Mouse (Mus musculus): ENCODE results near the gene Alkbh8.
"Not testable (repeated sequence)": the region's sequence is repeated elsewhere in the genome, so short reads cannot be mapped to it uniquely, and the experiment has no call there.

Alkbh8 gene

DNA sequence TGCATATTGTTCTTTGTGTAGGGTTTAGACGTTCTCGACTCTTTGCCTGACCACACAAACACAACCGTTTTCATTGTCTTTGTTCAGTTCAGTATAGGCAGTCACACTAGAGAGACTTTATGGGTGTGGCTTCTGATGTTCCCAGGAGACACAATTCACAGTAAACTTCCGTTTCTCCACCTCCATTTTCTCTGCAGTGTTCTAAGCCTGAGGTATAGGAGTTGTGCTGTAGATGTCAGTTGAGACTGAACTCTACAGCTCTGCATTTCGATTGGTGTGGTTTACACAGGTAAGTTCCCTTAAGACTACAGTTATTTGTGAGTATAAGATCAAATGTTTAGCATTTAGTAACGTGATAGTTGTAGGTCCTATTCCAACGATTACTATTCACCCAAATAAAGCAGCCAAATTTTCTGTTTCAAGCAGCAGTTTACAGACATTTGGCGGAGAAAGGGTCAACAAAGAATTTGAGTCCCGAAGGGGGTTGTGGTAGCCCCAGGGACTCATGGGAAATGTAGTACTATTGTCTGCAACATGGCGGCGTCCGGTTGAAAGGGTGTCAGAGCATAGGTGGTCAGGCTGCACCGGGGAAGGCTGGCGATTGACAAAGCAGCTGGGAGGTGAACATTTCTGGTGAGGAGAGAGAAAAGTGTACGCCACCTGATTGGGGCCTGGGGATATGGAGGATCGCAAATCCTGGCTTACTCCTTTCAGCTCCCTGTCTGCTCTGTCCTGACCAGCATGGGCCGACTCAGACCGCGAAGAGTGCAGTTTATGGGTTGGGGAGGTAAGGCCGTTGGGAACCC is at the start of gene Alkbh8:
Gene Alkbh8, plus strand, starts transcription at position 179 of the 806 bp plus-strand sequence.
- DNase-seq (ENCODE audit: low read depth, low spot score): peak; percentile 53

DNA sequence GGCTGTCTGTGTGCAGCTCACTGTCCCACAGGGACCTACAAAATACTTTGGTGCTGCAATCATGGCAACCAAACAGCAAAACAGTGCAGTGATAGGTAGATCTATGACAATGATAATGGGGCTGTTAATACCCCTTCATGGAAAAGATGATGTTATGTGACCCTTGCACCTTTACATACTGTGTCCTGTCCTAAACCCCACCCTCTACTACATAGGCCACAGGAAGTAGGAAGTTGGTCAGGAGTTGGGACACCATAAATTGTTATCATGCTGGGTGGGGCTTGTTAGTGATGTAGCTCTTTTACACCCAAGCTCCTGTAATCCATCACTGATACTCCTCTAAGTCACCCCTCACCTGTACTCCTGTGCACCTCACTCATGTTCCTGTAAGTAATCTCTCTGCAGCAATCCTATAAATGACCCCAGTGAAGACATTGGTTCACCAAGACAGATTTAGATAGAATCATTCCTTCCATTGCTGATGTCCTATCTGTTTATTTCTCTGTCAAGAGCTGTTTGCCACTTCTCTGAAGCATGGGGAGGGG is 25.6 kb upstream of the Alkbh8 start:
- no peak for DNase-seq (ENCODE audit: low read depth, low spot score)

DNA sequence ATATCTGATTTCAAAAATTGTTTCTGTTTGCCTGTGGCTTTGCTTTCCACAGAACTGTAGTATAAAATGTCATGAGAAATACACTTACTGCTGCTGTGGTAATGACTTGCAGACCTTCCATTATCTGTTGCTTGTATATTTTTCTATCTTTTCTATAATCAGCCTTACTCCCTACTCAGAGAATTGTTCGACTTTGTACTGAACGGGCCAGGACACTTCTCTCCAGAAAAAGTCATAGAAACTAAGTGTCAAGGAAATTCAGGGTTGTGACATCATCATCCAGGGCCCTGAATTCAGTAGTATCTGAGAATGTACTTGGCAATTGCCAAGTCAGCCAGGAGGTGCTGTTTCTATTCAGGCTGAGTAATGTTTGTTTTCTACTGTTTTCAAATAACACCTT is 24.9 kb upstream of the Alkbh8 start:
- no peak for DNase-seq (ENCODE audit: low read depth, low spot score)

DNA sequence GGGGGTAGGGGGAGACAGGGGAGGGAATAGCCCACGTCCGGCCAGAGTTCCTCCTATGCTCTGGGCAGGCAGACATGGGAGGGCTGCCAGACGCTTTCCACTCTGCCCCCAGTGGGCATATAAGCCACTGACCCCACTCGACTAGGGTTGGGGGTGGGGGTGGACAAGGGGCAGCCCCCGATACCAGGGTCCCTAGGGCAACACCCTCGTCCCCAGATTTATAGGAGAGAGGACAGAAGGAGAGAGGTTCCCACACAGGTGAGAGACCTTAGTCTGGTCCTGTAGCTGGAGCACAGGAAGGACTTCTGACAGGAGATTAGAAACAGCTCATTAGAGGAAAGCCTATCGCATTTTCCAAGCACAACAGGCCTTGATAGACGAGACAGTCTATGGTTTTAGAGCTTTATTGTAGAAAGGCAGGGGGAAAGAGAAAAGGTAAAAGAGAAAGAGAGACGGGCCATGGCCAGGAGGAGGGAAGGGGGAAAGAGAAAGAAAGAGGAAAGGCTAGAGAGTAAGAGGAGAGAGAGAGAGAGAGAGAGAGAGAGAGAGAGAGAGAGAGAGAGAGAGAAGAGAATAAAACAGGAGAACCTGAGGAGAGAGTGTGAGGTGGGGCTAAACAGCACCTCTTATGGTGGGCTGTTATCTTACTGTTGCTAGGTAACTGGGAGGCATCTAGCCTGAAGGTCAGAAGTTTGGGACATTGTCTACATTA is 7.4 kb upstream of the Alkbh8 start:
- DNase-seq (ENCODE audit: low read depth, low spot score): not testable (repeated sequence)

DNA sequence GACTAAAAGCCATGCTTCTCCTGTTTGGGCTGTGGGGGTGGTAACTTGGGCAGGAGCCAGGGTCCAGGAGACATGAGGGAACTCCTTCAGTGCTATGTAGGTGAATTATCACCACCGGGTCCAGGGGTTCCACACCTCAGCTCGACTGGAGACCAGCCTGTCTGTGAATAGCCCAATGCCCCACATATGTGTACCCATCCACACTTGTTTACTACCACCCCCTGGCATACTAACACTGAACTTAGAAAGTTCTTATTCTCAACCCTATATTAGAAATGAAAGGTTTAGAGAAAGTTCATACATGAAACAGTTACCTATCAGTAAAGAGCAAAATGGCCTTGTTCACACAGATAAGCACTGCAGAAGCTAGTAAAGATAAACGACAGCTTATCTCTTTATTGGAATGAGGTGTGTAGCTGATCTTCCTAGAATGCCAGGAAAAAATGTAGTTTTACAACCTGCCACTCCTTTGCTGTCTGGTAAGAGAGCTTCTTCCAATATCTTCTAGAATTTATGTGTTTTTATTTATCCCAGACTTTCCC is 6.8 kb upstream of the Alkbh8 start:
- DNase-seq (ENCODE audit: low read depth, low spot score): no peak

DNA sequence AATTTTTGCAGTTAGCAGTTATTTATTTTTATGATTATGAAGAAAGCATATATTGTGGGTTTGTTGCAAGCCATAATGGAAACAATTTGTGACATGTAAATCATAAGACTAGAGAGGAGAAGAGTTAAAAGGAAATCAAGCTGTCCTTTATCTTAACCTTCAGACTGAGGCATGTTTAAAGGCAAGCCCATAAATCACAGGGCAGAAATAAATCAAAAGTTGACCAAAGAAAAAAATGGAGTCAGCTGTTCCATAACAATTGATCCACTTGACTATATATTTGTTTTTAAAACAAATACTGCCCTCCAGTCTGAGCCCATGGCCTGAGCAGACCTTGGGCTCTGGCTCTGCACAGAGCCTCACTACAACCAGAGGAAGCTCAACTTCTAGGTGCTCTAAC is 4.6 kb upstream of the Alkbh8 start:
- no peak for DNase-seq (ENCODE audit: low read depth, low spot score)

DNA sequence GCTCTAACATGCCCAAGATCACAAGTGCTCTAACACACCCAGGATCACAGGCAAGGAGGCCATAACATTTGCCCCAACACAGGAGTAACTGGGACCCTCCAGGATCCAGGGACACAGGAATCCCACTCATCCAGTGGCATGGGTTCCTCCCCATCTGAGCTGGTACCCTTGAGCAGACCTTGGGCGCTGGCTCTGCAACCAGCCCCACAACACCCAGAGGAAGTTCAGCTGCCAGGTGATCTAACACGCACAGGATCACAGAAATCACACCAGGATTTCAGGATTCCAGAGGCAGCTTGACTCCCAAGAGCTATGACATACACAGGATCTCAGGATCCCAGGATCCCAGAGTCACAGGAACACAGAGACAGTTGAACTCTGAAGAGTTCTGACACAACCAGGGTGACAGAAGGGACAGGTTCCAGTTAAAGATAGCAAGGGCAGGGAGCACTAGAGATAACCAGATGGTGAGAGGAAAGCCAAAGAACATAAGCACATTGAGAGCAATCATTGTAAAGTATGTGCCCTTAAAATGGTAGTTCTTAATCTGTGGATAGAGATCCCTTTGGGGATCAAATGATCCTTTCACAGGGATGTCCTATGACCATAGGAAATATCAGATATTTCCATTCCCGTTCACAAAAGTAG is 4.1 kb upstream of the Alkbh8 start:
- no peak for DNase-seq (ENCODE audit: low read depth, low spot score)

DNA sequence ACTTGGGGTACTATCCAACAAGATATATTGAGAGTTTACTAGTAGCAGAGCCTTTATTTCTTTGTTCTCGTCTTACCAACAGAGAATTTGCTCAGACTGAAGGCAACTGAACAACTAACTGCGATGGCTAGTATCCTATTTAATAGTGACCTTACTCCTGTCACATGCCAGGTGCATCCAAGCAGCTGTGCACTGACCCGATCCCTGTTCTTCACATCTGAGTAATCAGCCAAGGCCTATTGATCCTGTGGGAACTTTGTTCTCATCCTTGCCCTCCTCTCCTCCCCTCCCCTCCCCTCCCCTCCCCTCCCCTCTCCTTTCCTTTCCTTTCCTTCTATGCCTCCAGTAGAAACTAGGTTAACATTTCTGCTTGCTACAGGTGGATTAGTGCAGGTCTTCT is 1.7 kb downstream of the Alkbh8 start:
- no peak for DNase-seq (ENCODE audit: low read depth, low spot score)

DNA sequence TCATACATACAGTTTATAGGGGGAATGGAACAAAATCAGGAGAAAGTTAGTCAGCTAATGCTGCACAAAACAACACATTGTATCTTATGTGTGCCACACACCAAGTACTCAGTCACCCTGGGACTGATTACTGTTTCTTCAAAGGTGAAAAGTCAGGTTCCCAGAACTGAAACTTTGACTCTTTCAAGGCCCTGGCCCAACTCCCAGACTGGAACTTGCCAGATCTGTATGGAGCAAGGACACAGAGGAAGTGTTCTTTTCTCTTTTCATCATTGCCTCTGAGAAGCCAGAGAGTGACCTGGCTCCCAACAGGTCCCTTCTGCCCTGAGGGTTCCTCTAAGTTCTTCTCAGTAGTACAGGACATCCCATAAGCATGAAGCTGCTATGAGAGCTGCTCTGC is 10.2 kb downstream of the Alkbh8 start:
- DNase-seq (ENCODE audit: low read depth, low spot score): no peak

DNA sequence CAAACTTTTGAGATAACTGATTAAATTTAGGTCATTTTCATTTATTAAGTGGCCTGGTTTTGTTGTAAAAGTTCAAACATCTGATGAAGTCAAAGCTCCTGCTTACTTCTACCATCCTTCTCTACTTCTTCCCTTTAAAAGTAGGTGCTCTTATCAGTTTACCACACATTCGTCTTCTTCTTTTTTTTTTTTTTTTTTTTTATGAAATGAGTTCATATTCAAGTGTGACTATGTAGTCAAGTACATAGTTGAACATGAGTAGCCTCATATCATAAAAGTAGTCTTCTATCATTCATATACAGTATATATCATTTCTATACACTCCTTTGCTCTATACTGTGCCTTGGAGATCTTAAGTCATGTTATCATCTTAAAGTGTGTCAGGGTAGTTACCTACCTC is 11.0 kb downstream of the Alkbh8 start:
- DNase-seq (ENCODE audit: low read depth, low spot score): no peak

DNA sequence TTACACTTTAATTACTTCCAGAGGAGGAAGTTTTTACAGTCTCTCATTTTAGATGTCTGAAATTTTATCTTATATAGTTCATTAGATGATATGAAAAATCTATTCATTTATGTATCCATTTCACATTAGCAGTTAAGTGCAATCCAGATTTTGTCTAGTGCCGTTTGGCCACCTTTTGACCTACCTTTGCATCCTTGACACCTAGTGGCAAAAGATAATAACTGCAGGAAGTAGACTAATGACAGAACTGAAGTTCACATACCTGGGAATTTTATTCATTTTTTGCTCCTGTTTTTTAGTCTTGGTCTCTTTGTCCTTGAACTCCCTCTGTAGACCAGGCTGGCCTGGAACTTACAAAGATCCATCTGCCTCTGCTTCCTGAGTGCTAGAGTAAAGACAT is 15.1 kb downstream of the Alkbh8 start:
- no peak for DNase-seq (ENCODE audit: low read depth, low spot score)

DNA sequence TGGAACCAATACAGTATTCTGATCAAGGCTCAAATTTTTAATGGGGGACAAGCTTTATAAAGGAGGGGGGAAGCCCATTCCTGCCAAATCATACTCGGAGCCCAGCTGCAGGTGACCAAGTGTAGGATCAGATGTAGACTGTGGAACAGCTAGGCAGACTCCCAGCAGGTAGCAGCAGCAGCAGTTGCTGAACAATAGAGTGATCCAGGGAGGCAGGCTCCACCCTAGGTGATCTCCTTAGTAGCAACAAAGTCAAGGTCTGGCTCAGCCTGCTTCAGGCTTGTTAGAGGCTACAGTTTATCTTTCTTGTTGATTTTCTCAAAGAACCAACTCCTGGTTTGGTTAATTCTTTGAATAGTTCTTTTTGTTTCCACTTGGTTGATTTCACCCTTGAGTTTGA is 41.4 kb downstream of the Alkbh8 start:
- DNase-seq (ENCODE audit: low read depth, low spot score): peak; percentile 49

DNA sequence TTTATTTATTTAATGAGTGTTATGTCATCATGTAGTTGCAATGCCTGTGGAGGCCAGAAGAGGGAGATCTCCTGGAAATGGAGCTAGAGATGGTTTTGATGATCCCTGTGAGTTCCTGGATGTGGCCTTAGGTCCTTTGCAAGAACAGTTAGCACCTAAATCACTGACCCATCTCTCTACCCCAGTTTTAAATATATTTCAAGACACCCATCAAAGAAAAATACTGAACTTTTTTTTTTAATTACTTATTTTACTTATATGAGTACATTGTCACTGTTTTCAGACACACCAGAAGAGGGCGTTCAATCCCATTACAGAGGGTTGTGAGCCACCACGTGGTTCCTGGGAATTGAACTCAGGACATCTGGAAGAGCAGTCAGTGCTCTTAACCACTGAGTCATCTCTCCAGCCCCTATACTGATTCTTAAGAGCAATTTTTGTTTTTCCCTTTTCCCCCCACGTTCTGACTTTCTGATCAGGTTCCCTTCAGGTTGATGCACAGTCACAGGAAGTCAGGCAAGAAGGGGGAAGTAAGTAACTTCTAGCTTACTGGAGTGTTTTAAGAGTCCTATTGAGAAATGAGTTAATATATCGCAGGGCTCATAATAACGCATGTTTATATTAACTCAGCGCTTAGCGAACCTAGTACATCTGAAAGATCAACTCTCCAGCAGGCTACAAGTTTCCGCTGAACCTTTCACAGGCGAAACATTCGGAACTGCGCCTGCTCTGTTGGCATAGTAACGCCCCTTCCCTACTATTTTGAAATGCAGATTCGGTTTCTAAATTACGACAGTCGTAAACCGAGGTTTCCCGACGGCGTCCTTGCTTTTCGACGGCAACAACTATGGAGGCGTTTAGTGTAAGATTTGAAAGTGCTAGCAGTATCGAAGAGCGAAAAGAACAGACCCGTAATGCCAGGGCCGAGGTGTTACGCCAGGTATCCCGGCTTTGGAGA is 68.6 kb downstream of the Alkbh8 start, which contains the start of gene Cwf19l2:
Gene Cwf19l2, plus strand, starts transcription at position 342 of the 958 bp plus-strand sequence.
- DNase-seq (ENCODE audit: low read depth, low spot score): peak; percentile 77

DNA sequence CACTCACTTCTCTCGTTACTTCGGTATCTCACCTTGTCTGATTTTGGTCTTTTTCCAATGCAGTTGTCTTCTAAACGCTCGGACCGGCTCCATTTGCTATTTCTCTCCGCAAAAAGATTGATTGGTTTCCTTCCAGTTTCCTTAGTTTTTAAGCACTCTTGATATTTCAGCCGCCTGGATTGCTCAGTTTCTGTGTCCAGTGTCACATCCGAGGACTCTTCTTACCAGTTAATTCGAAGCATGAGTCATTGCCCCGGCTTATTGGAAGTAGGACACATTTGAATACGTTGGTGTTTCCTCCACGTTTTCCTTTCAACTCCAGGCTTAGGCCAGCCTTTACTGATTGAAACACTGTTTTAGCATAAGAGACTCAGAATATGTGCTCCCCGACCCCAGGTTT is 69.4 kb downstream of the Alkbh8 start:
- DNase-seq (ENCODE audit: low read depth, low spot score): no peak

DNA sequence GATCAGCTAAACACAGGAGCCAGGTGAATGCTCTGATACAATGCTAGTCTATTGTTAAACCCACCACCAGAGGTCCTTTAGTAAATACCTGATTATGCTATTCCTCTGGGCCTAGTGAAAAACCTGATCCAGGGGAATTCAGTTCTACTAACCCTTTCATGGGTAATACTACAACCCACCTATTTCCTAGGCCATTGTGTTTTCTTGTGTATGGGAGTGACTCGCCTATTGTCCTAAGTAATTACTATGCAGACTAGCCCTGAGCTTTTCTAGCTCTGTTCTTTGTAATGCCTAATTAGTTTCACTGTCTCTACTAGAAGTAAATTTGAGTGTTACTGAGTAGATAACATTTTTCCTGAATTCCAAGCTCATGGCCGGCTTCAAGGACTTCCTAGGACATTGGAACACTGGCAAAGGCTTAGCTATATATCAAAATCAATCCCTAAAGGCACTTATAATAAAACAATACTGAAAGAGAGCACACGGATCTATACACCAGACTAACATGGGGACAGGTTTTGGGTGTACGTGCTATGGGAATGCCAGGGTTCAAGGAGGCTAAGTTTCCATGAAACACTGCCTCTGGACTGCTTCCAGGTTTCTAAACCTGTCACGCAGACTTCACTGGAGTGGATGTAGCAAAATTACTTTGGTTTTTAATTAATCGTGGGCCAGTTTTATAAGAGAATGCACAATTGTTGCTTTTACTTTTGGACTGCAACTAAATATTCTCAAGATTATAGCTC is 104.8 kb downstream of the Alkbh8 start:
- peak; percentile 43 for DNase-seq (ENCODE audit: low read depth, low spot score)
